Mouse (Mus musculus) thymus, postnatal 4 days (tissue): ENCODE data around the gene Snx3.

Experiments used
- DNase-seq: peaks from one replicate; pipeline ENCODE4 v3.0.0; 2021

The Snx3 gene

GRCm38 (mm10) chr10:42579475-42580130 lies 77.8 kb downstream of the Snx3 start:
- DNase-seq, result peak; percentile 24

DNA sequence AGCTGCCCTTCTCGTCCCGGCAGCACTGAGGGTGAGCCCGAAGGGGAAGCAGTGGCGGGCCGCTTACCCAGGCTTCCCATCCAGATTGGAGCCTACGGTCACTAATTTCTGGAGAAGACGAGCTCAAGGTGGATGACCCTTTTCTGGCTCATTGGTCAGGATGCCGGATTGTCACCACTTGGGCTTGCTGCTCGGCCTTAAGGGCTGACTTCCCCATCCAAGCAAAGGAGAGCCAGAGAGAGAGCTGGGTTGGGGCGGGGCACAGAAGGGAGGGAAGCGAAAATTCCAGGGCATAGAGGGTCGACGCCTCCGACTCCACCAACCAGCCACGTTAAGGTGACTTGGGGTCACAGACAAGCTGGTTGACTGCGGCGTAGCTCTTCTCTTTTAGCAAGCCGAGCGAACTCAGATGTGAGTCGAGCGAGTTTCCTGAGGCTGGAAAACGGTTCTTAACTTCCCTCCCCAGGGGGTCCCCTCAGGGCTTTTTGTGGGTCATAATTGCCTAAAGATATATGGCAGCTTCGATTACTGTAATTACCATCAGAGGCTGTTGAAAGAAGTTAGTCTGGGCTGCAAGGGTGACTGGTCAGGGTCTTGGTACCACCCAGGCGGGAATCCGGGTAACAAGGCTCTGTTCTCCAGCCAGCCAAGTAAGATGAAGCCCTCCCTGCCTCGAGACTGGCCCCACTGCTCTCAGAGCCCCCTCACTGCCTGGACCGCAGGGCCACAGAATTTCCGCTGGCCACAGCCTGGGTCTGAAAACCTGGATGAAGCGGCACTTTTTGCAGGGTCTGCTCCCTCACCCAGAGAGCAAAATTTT lies 78.5 kb downstream of the Snx3 start:
- no peak for DNase-seq

DNA sequence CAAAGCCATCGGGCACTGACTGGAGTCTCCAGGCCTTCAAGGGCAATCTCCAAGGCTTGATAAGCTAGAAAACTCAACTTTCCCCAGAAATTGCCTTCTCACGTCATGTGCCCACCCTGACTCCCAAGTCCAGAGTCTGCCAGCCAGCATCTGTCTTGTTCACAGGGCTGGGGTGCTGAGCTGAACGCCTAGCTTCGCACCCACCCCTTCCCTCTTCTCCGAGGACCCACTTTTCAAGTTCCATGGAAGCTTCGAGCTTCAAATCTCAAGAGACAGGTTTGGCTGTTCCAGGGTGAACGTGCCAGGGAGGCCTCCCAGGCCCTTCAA lies 79.1 kb downstream of the Snx3 start:
- no peak for DNase-seq

DNA sequence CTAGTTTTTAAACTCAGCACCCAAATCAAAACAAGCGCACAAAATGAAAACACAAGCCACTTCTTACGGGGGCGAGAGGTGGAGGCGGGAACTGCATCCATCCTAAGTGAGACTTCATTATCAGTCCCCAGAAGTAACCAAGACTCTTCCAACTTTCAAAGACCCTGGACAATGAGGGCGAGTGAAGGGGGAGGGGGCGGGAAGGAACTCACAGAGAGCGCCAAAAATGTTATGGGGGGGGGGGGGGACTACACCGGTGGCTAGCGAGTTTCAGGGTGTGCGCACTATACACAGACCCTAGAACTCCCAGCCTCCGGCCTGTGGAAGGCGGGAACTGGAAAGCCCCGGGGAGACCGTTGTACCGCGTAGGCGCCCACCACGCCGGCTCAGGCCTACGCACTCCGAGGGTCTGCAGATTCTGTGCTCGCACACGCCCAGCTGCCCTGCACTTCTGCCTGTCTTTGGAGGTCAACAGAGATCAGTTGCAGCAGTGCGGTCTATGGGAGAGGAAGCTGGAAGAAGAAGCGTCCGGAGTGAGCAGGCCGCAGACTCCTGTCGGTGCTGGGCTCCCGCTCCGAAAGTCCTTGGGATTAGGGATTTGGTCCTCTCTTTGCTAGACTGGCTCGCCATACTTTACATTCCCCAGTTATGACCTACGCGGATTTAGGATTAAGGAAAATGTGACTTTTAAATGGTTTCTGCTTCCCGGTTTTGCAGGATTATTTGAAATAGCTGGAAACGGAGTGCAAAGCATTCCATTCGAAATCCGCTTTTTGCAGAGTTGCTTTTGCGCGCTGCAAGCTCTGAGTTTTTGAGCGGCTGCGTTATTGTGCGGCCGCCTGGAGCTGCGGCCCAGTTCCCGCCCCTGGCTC lies 80.1 kb downstream of the Snx3 start:
- DNase-seq, result no peak

DNA sequence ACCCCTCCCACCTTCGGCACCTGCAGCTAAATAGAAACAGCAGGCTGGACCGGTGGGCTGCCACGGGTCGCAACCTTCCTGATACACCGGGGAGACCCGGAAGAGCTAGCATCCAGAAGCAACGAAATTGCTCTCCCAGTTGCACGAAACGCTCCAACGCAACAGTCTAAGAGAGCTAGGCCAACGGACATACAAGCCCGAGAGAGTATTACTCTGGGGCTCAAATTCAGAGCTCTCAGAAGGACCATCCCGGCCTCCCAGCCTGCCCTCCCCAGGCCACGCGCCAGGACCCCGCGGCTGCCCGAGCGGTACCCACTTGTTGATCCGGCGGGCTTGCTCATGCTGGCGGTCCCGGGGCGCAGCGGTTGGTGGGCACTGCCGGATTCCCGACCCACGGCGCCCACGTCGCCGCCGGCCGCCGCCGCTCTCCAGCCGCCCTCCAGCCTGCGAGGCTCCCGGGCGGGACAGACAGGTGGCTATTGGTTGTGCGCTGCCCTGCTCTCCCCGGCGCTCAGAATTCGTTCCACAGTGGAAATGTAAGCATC lies 80.8 kb downstream of the Snx3 start:
- DNase-seq, result peak; percentile 26

GRCm38 (mm10) chr10:42583157-42583872 lies 81.5 kb downstream of the Snx3 start, which contains the start of the genes Nr2e1 and Ostm1:
TSS of gene Nr2e1 (minus strand) at chr10:42583632.
TSS of gene Ostm1 (plus strand) at chr10:42583822.
- peak; percentile 27 for DNase-seq

- no peak for DNase-seq
Measured at GRCm38 (mm10) chr10:42583902-42584435, 82.1 kb downstream of the Snx3 start.

DNA sequence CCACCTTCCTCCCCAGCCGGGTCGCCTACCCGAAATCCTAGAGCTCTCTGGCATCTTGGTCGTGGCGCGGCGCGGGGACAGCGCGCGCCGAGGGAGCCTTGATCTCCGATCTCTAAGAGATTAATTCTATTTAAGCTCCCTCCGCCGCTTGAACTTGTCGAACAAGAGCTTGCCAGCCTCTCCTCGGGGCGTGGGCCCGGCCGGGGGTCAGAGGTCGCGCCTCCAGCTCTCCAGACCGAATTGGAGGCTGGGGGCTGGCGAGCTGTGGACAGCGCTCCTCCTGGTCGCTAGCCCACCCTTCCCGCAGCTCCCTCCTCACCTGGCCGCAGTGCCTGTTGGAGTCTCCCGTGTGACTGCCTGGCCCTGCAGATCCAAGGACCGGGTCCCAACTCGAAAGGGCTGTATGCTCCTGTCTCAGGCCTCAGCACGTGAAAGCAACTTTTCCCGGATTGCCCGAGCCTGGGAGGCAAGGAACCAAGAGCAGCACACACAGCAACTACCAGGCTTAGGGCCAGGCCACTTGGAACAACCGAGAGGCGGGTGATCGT lies 82.7 kb downstream of the Snx3 start:
- no peak for DNase-seq
